Mouse (Mus musculus): Measurements from ENCODE around the gene Trip10. TPM values are rescaled to one million over a fixed set of nuclear protein-coding genes. Genes with fewer than 3 reads are reported as not detected.

Trip10 gene
- polyA plus RNA-seq, 1 experiment from 2014 or later = 41.6 TPM

DNA sequence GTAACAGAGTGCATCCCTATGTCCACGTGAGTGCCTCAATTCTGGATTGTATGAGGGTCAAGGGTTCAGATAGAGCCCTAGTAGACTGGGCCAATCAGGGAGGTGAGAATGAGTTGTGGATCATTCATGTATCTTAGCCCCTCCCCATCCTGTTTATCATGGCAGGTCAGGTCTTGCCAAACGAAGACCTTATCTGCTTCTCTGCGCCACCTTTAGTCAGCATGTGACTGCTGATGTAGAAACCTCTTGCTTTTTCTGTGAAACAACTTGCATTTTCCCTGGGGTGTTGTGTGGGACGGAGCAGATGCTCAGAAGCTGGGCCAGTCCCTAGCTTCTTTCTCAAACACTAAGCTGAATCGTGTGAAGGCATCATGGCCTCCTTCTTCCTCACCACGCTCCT is 57.8 kb downstream of the Trip10 start:
- no peak overlapping the region for H3K4me2 ChIP-seq (ENCODE audit: low read length)
- no peaks in the 10 kb centered on the region for H3K36me3 ChIP-seq (ENCODE audit: control insufficient read depth, insufficient read depth, low read length)
- 74% methylated on average over 6 of the region's 6 CpGs for WGBS
- DNase-seq (ENCODE audit: low spot score) (no peak), ATAC-seq (replicated peaks; ENCODE audit: low FRiP score, low TSS enrichment, low read depth) (no peak)
- no peaks in the 10 kb centered on the region for H3K27me3 ChIP-seq (replicated peaks; ENCODE audit: control insufficient read depth, insufficient read depth, low read length)
- no peak overlapping the region for H3K27ac ChIP-seq (ENCODE audit: low read depth)
- H3K4me3 ChIP-seq (ENCODE audit: low read depth, low read length) = no peak overlapping the region
- no peaks in the 10 kb centered on the region for H3K4me1 ChIP-seq (replicated peaks; ENCODE audit: control insufficient read depth, insufficient read depth, low read length)
- no peak overlapping the region for H3K9ac ChIP-seq (ENCODE audit: low read length)
- H3K9me3 ChIP-seq (ENCODE audit: control insufficient read depth, low read length) = no peaks in the 10 kb centered on the region

DNA sequence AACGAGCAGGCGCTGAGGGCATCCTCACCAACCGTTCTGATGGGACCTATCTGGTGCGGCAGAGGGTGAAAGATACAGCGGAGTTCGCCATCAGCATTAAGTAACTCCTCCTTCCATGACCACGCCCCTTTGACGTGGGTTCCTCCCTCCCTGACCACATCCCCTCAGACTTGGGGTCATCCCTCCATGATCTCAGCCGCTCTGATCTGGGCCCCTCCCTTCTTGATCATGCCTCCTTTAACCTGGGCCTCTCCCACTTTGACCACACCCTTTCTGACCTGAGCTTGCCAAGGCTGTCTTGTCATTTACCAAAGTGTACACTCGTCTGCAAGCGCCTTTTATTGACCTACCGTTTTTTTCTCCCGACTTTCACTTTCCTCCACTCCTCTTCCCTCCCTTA is 62.5 kb downstream of the Trip10 start:
- Histone ChIP-seq H3K36me3 (ENCODE audit: control insufficient read depth, insufficient read depth, low read length) (no peaks in the 10 kb centered on the region), H3K27ac (ENCODE audit: low read depth) (no peak overlapping the region), H3K27me3 (replicated peaks; ENCODE audit: control insufficient read depth, insufficient read depth, low read length) (no peaks in the 10 kb centered on the region), H3K9me3 (ENCODE audit: control insufficient read depth, low read length) (no peaks in the 10 kb centered on the region), H3K9ac (ENCODE audit: low read length) (no peak overlapping the region), H3K4me2 (ENCODE audit: low read length) (no peak overlapping the region), H3K4me3 (ENCODE audit: low read depth, low read length) (no peak overlapping the region), H3K4me1 (replicated peaks; ENCODE audit: control insufficient read depth, insufficient read depth, low read length) (no peaks in the 10 kb centered on the region)
- DNase-seq (ENCODE audit: low spot score) (no peak), ATAC-seq (replicated peaks; ENCODE audit: low FRiP score, low TSS enrichment, low read depth) (no peak)
- WGBS = 24% methylated on average over 13 of the region's 13 CpGs

Small RNA genes lying within 50 kb of the gene (microRNA-seq; reads per million reads assigned to microRNA genes)
- not detected for gene Mir6978

Other genes starting within 250 kb of the Trip10 start
- gene Pspn, start 249.4 kb upstream of the Trip10 start, polyA plus RNA-seq (2014; fragmentation: Nextera tagmentation; extraction: Ambion mirVana) = not detected in 2 replicates
- gene Gtf2f1, start 238.2 kb upstream of the Trip10 start, polyA plus RNA-seq (2014; fragmentation: Nextera tagmentation; extraction: Ambion mirVana) = 60.5 and 64.2 TPM in 2 replicates
- gene Gm17949, start 238.0 kb upstream of the Trip10 start, polyA plus RNA-seq (2014; fragmentation: Nextera tagmentation; extraction: Ambion mirVana) = 0.15 and 0.20 TPM in 2 replicates
- gene Khsrp, start 217.9 kb upstream of the Trip10 start, polyA plus RNA-seq (2014; fragmentation: Nextera tagmentation; extraction: Ambion mirVana) = 45.9 and 59.1 TPM in 2 replicates
- gene Slc25a41, start 207.8 kb upstream of the Trip10 start, polyA plus RNA-seq (2014; fragmentation: Nextera tagmentation; extraction: Ambion mirVana) = not detected in 2 replicates
- gene Crb3, start 190.3 kb upstream of the Trip10 start, polyA plus RNA-seq (2014; fragmentation: Nextera tagmentation; extraction: Ambion mirVana) = 60.3 and 75.4 TPM in 2 replicates
- 11.2 and 12.2 TPM in 2 replicates for gene Slc25a23, start 189.6 kb upstream of the Trip10 start, polyA plus RNA-seq (2014; fragmentation: Nextera tagmentation; extraction: Ambion mirVana)
- gene Dennd1c, start 170.9 kb upstream of the Trip10 start, polyA plus RNA-seq (2014; fragmentation: Nextera tagmentation; extraction: Ambion mirVana) = 6.3 and 6.4 TPM in 2 replicates
- 36.4 and 43.1 TPM in 2 replicates for gene Tubb4a, start 161.7 kb upstream of the Trip10 start, polyA plus RNA-seq (2014; fragmentation: Nextera tagmentation; extraction: Ambion mirVana)
- gene Tnfsf9, start 144.1 kb upstream of the Trip10 start, polyA plus RNA-seq (2014; fragmentation: Nextera tagmentation; extraction: Ambion mirVana) = 10.4 and 10.8 TPM in 2 replicates
- not detected in 2 replicates for gene Cd70, start 99.7 kb upstream of the Trip10 start, polyA plus RNA-seq (2014; fragmentation: Nextera tagmentation; extraction: Ambion mirVana)
- gene Tnfsf14, start 55.3 kb upstream of the Trip10 start, polyA plus RNA-seq (2014; fragmentation: Nextera tagmentation; extraction: Ambion mirVana) = 0.19 TPM in 1 of 2 replicates, not detected in the other
- 0.66 and 0.70 TPM in 2 replicates for gene C3, start 21.3 kb upstream of the Trip10 start, polyA plus RNA-seq (2014; fragmentation: Nextera tagmentation; extraction: Ambion mirVana)
- gene Gpr108, start 1.0 kb upstream of the Trip10 start, polyA plus RNA-seq (2014; fragmentation: Nextera tagmentation; extraction: Ambion mirVana) = 34.1 and 37.1 TPM in 2 replicates
- 2.1 and 3.8 TPM in 2 replicates for gene Vav1, start 29.6 kb downstream of the Trip10 start, polyA plus RNA-seq (2014; fragmentation: Nextera tagmentation; extraction: Ambion mirVana)
- 5.1 and 6.2 TPM in 2 replicates for gene Adgre1, start 109.2 kb downstream of the Trip10 start, polyA plus RNA-seq (2014; fragmentation: Nextera tagmentation; extraction: Ambion mirVana)

Measured in intestine, embryonic 14.5 days (tissue).